Mouse (Mus musculus) kidney, postnatal 14 days (tissue): ENCODE data around the gene Bst1.

ENCODE experiments used
- DNase-seq: peaks from one replicate; pipeline ENCODE4 v3.0.0; 2022; ENCODE audit warnings: mixed read lengths

Gene Bst1

GRCm38 (mm10) chr5:43818695-43819094 lies at the start of gene Bst1:
Gene Bst1 (plus strand): TSS chr5:43818885.
- peak; percentile 29 for DNase-seq

GRCm38 (mm10) chr5:43770618-43771354 lies 47.9 kb upstream of the Bst1 start:
- no peak for DNase-seq

GRCm38 (mm10) chr5:43771555-43771954 lies 47.1 kb upstream of the Bst1 start:
- DNase-seq, result no peak

GRCm38 (mm10) chr5:43776407-43776806 lies 42.3 kb upstream of the Bst1 start:
- DNase-seq, result no peak

GRCm38 (mm10) chr5:43776993-43777392 lies 41.7 kb upstream of the Bst1 start:
- no peak for DNase-seq

- no peak for DNase-seq
These were observed 40.1 kb upstream of the Bst1 start for GRCm38 (mm10) chr5:43778583-43778982.

GRCm38 (mm10) chr5:43781423-43781976 lies 37.2 kb upstream of the Bst1 start:
- DNase-seq, result no peak

GRCm38 (mm10) chr5:43781977-43782930 lies 36.4 kb upstream of the Bst1 start:
- DNase-seq, result peak; percentile 90

- no peak for DNase-seq
These were observed 34.7 kb upstream of the Bst1 start for GRCm38 (mm10) chr5:43783996-43784395.

GRCm38 (mm10) chr5:43786607-43787006 lies 32.1 kb upstream of the Bst1 start:
- no peak for DNase-seq

GRCm38 (mm10) chr5:43787976-43788752 lies 30.5 kb upstream of the Bst1 start:
- DNase-seq, result no peak

- no peak for DNase-seq
These were observed 26.3 kb upstream of the Bst1 start for GRCm38 (mm10) chr5:43792354-43792753.

- no peak for DNase-seq
These were observed 19.2 kb upstream of the Bst1 start for GRCm38 (mm10) chr5:43799530-43799929.

GRCm38 (mm10) chr5:43800700-43801099 lies 18.0 kb upstream of the Bst1 start:
- DNase-seq, result no peak

- DNase-seq, result no peak
These were observed 17.4 kb upstream of the Bst1 start for GRCm38 (mm10) chr5:43801253-43801652.

GRCm38 (mm10) chr5:43801798-43802197 lies 16.9 kb upstream of the Bst1 start:
- DNase-seq, result no peak

- DNase-seq, result no peak
These were observed 13.3 kb upstream of the Bst1 start for GRCm38 (mm10) chr5:43805401-43805800.

- DNase-seq, result no peak
These were observed 12.3 kb upstream of the Bst1 start for GRCm38 (mm10) chr5:43806340-43806739.

GRCm38 (mm10) chr5:43806914-43807313 lies 11.8 kb upstream of the Bst1 start:
- DNase-seq, result no peak

GRCm38 (mm10) chr5:43807744-43808696 lies 10.7 kb upstream of the Bst1 start:
- peak; percentile 85 for DNase-seq

GRCm38 (mm10) chr5:43810427-43811062 lies 8.1 kb upstream of the Bst1 start:
- no peak for DNase-seq
